Mouse (Mus musculus) limb, embryonic 11.5 days (tissue): ENCODE measurements around the gene Zdhhc14. TPM values are rescaled to one million over a fixed set of nuclear protein-coding genes. Genes with fewer than 3 reads are reported as not detected.
"Not testable (repeated sequence)": the region's sequence is repeated elsewhere in the genome, so short reads cannot be mapped to it uniquely, and the experiment has no call there.

Experiments used
- ATAC-seq: fragments of 200-750 bp; cut with Nextera tagmentation; 2 replicates; pipeline ENCODE4 v1.8.0; 2017; ENCODE audit warnings: low read depth; ENCODE audit not compliant: insufficient number of reproducible peaks, low FRiP score, low TSS enrichment
- DNase-seq: peaks from one replicate; pipeline ENCODE4 v3.0.0-alpha.2; 2015; ENCODE audit warnings: low spot score
- H3K27ac ChIP-seq: fragments of 300-500 bp; sonication (generic); replicated peaks from 2 replicates; pipeline ENCODE4 v1.5.1; 2014; ENCODE audit warnings: low read depth, mild to moderate bottlenecking, low read length
- H3K27me3 ChIP-seq: fragments of 300-500 bp; sonication (generic); 2 replicates; pipeline ENCODE4 v1.6.1; 2014; ENCODE audit warnings: mild to moderate bottlenecking, low read length, mixed read lengths; ENCODE audit not compliant: control insufficient read depth, insufficient read depth
- H3K36me3 ChIP-seq: fragments of 300-500 bp; sonication (generic); 2 replicates; pipeline ENCODE4 v1.6.1; 2014; ENCODE audit warnings: mild to moderate bottlenecking, low read length, moderate library complexity, mixed read lengths; ENCODE audit not compliant: control insufficient read depth, insufficient read depth
- H3K4me1 ChIP-seq: fragments of 300-500 bp; sonication (generic); 2 replicates; pipeline ENCODE4 v1.6.1; 2014; ENCODE audit warnings: low read length, mixed read lengths; ENCODE audit not compliant: control insufficient read depth, insufficient read depth
- H3K4me2 ChIP-seq: fragments of 300-500 bp; sonication (generic); 2 replicates; pipeline ENCODE4 v1.6.1; 2014; ENCODE audit warnings: low read depth, mild to moderate bottlenecking, moderate library complexity; ENCODE audit not compliant: severe bottlenecking
- H3K4me3 ChIP-seq: fragments of 300-500 bp; sonication (generic); 2 replicates; pipeline ENCODE4 v1.5.1; 2014; ENCODE audit warnings: low read depth, low read length
- H3K9ac ChIP-seq: fragments of 300-500 bp; sonication (generic); 2 replicates; pipeline ENCODE4 v1.6.1; 2014; ENCODE audit warnings: mild to moderate bottlenecking, low read length
- H3K9me3 ChIP-seq: fragments of 300-500 bp; sonication (generic); 2 replicates; pipeline ENCODE4 v1.6.1; 2016; ENCODE audit warnings: low read length; ENCODE audit not compliant: control insufficient read depth
- WGBS: fragments of 180-500 bp; shearing (Covaris S2); extraction: QIAGEN DNeasy Blood & Tissue Kit; methylation state at CpG from one replicate; pipeline ENCODE4 v1.1.7; 2014; 5-methylcytosine and 5-hydroxymethylcytosine counted together
- polyA plus RNA-seq: library from polyadenylated mRNA; unstranded; fragments of >200 nt; fragmentation: Nextera tagmentation; extraction: Ambion mirVana; gene quantifications from 2 replicates; pipeline ENCODE4 v1.2.1, GENCODE M21; 2014

The Zdhhc14 gene
- polyA plus RNA-seq, 1 experiment from 2014 or later: 1.4 TPM

GRCm38 (mm10) chr17:5609875-5610552 lies 117.7 kb downstream of the Zdhhc14 start:
- 82% methylated on average over 4 of the region's 4 CpGs for WGBS

GRCm38 (mm10) chr17:5612236-5612635 lies 119.9 kb downstream of the Zdhhc14 start:
- Histone ChIP-seq H3K27ac (no peak overlapping the region), H3K4me1 (no peaks in the 10 kb centered on the region), H3K9ac (no peak overlapping the region), H3K4me3 (no peak overlapping the region), H3K9me3 (no peaks in the 10 kb centered on the region), H3K4me2 (no peak overlapping the region), H3K36me3 (no peaks in the 10 kb centered on the region), H3K27me3 (no peaks in the 10 kb centered on the region)
- 77% methylated on average over 4 of the region's 4 CpGs for WGBS
- ATAC-seq (no peak), DNase-seq (no peak)

More at GRCm38 (mm10) chr17:5609875-5610552, 117.7 kb downstream of the Zdhhc14 start:
- H3K27me3 ChIP-seq: no peaks in the 10 kb centered on the region
- no peaks in the 10 kb centered on the region for H3K36me3 ChIP-seq
- H3K9ac ChIP-seq: no peak overlapping the region
- H3K4me3 ChIP-seq: no peak overlapping the region
- no peaks in the 10 kb centered on the region for H3K9me3 ChIP-seq
- no peak for DNase-seq
- ATAC-seq: no peak
- no peak overlapping the region for H3K4me2 ChIP-seq
- no peaks in the 10 kb centered on the region for H3K4me1 ChIP-seq
- H3K27ac ChIP-seq: no peak overlapping the region

- 79% methylated on average over 9 of the region's 9 CpGs for WGBS
- DNase-seq (no peak), ATAC-seq (no peak)
- H3K4me3 ChIP-seq: no peak overlapping the region
- H3K4me1 ChIP-seq: no peaks in the 10 kb centered on the region
- no peaks in the 10 kb centered on the region for H3K9me3 ChIP-seq
- no peak overlapping the region for H3K27ac ChIP-seq
- no peak overlapping the region for H3K9ac ChIP-seq
- no peaks in the 10 kb centered on the region for H3K36me3 ChIP-seq
- H3K4me2 ChIP-seq: no peak overlapping the region
- no peaks in the 10 kb centered on the region for H3K27me3 ChIP-seq
These were observed 122.5 kb downstream of the Zdhhc14 start for GRCm38 (mm10) chr17:5614771-5615318.

GRCm38 (mm10) chr17:5621626-5622591 lies 129.6 kb downstream of the Zdhhc14 start:
- H3K27me3 ChIP-seq: no peaks in the 10 kb centered on the region
- no peak for ATAC-seq
- 92% methylated on average over 25 of the region's 25 CpGs for WGBS

GRCm38 (mm10) chr17:5622764-5623163 lies 130.4 kb downstream of the Zdhhc14 start:
- no peak overlapping the region for H3K4me3 ChIP-seq
- no peaks in the 10 kb centered on the region for H3K4me1 ChIP-seq
- no peak overlapping the region for H3K9ac ChIP-seq
- no peak overlapping the region for H3K4me2 ChIP-seq
- ATAC-seq: no peak
- no peaks in the 10 kb centered on the region for H3K36me3 ChIP-seq
- WGBS: 63% methylated on average over 6 of the region's 6 CpGs
- H3K27me3 ChIP-seq: no peaks in the 10 kb centered on the region
- no peaks in the 10 kb centered on the region for H3K9me3 ChIP-seq
- no peak for DNase-seq
- H3K27ac ChIP-seq: no peak overlapping the region

More at GRCm38 (mm10) chr17:5621626-5622591, 129.6 kb downstream of the Zdhhc14 start:
- Histone ChIP-seq H3K4me2 (no peak overlapping the region), H3K4me3 (no peak overlapping the region), H3K9ac (no peak overlapping the region), H3K9me3 (no peaks in the 10 kb centered on the region), H3K4me1 (no peaks in the 10 kb centered on the region), H3K27ac (no peak overlapping the region), H3K36me3 (no peaks in the 10 kb centered on the region)
- no peak for DNase-seq

GRCm38 (mm10) chr17:5623181-5623580 lies 130.8 kb downstream of the Zdhhc14 start:
- no peak overlapping the region for H3K4me3 ChIP-seq
- H3K4me1 ChIP-seq: no peaks in the 10 kb centered on the region
- ATAC-seq (no peak), DNase-seq (no peak)
- H3K9ac ChIP-seq: no peak overlapping the region
- H3K27me3 ChIP-seq: no peaks in the 10 kb centered on the region
- no peak overlapping the region for H3K27ac ChIP-seq
- no peaks in the 10 kb centered on the region for H3K9me3 ChIP-seq
- no peak overlapping the region for H3K4me2 ChIP-seq
- H3K36me3 ChIP-seq: no peaks in the 10 kb centered on the region

- H3K4me2 ChIP-seq, H3K27me3 ChIP-seq, H3K9ac ChIP-seq, H3K4me3 ChIP-seq, H3K36me3 ChIP-seq, DNase-seq, H3K4me1 ChIP-seq, ATAC-seq, H3K27ac ChIP-seq, H3K9me3 ChIP-seq: not testable (repeated sequence)
- WGBS: 85% methylated on average over 1 of the region's 1 CpGs
These were observed 132.5 kb downstream of the Zdhhc14 start for GRCm38 (mm10) chr17:5624815-5625214.

GRCm38 (mm10) chr17:5626402-5626801 lies 134.0 kb downstream of the Zdhhc14 start:
- Histone ChIP-seq H3K36me3 (no peaks in the 10 kb centered on the region), H3K27me3 (no peaks in the 10 kb centered on the region), H3K9me3 (no peaks in the 10 kb centered on the region), H3K4me3 (no peak overlapping the region), H3K4me1 (no peaks in the 10 kb centered on the region), H3K9ac (no peak overlapping the region), H3K4me2 (no peak overlapping the region), H3K27ac (no peak overlapping the region)
- DNase-seq (no peak), ATAC-seq (no peak)
- WGBS: 85% methylated on average over 3 of the region's 3 CpGs
